Mouse (Mus musculus) spleen, embryonic (tissue): Measurements from ENCODE around the gene Thrsp.

ENCODE experiments used
- CTCF ChIA-PET: fragments of 350-600 bp; sonication (Branson Sonifier 250); formaldehyde crosslinking; loops from one replicate; lab custom pipeline; 2022; lab: Charles Lee

The Thrsp gene

GRCm38 (mm10) chr7:97419163-97419562 is 1.6 kb upstream of the Thrsp start:
- CTCF ChIA-PET = no interaction called here

DNA sequence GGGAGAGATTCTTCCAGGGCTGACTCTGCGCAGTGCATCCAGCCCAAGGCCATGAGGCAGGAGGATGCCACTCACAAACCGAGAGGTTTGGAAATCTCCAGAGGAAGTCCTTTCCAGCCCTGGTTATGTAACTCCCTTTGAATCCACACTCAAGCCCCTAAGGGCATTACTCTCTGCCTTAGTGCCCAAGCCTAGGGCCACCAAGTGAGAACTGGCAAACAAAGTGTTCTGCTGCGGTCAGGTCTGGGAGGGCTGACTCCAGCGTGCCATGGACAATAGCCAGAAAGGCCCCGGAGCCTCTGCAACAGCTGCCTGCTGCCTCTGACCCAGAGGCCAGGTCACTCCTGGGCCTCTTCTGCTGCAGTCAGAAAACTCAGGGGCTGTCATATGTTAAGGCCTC is 1.2 kb upstream of the Thrsp start:
- CTCF ChIA-PET = no interaction called here

DNA sequence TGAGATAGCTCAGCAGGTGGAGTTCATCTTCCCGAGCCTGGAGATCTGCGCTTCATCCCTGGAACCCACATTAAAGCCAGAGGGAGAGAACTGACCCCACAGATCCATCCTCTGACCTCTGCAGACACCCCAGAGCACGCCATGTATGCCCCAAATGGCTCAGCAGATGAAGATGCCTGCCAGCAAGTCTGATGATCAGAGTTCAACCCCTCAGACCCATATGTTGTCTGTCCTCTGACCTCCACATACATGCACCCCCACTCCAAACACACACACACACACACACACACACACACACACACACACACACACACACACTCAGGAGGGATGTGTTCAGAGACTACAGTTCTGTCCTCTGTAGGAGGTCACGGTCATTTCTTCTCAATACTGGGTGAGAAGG is 1.1 kb downstream of the Thrsp start:
- CTCF ChIA-PET = no interaction called here

DNA sequence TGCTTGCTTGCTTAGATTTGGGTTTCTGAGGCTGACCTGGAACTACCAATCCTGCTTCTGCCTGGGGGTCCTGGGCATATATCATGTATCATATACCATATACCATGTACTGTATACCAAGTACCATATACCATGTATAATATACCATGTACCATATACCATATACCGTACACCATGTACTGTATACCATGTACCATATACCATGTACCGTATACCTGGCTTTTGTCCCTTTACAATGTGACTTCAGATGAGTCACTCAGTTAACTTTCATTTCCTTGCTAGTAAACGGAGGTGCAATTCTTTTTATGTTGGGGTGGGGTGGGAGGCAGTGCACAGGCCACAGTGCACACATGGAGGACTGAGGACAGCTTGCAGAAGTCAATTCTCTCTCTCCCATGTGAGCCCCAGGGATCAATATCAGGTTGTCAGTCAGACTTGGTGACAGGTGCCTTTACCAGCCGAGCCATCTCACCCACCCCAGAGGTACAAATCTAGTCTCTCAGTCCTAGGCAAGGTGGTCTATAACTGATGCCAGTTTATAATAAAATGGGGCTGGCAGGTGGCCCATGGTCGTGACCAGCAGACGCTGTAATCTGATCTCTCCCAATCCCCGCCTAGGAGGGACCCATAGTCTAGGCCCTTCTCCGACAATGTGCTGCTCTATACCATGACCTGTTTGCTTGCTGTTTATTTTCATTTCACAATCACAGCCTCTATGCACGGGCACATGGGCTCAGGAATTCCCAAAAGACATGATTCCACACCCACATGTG is 2.4 kb downstream of the Thrsp start:
- CTCF ChIA-PET = no interaction called here

DNA sequence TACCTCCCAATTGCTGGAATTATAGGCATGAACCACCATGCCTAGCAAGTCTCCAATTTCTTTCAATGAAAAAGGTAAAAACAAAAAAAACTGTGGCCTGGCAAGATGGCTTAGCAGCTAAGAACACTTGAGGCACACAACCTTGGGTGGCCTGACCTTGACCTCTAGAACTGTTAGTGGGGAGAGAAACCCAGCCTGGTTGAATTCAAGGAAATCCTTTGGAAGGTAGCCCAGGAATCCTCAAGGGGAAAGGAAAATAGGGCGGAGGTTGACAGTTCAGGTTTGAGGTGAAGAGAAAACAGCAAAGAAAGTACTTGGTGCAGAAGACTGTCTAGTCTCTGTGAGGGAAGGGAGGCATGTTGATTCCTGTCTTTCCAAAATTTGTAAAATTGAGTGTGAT is 3.1 kb downstream of the Thrsp start:
- CTCF ChIA-PET = no interaction called here

- CTCF ChIA-PET = interaction anchor here (0.6 to 0.7 kb wide), 2 partner anchors 47 to 248 kb away, joined by 5 to 8 read pairs; no protein-coding TSS in a partner anchor
Measured at GRCm38 (mm10) chr7:97413981-97414380, 3.5 kb downstream of the Thrsp start.

GRCm38 (mm10) chr7:97411575-97411974 is 6.0 kb downstream of the Thrsp start:
- CTCF ChIA-PET = no interaction called here

- CTCF ChIA-PET = no interaction called here
Measured at GRCm38 (mm10) chr7:97411106-97411505, 6.4 kb downstream of the Thrsp start.

DNA sequence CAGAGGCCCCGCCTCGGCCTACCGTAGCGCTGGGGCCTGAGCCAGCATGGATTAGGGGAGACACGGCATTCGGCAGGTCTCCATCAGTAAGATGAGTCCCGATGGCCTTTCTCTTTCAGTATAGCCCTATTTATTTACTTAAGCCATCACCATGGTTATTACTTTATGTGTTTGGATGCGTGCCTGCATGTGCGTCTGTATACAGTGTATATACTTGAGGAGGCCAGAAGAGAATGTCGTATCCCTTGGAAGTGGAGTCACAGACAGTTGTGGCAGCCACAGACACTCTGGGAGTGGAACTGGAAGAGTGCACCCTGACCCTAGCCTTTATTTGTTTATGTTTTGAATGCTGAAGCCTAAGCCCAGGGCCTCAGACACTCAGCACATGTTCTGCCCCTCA is 10.4 kb downstream of the Thrsp start:
- CTCF ChIA-PET = no interaction called here

GRCm38 (mm10) chr7:97399960-97400715 is 17.4 kb downstream of the Thrsp start, which contains the start of gene Ndufc2:
Gene Ndufc2, plus strand, starts transcription at chr7:97400003.
- CTCF ChIA-PET = interaction anchor here (0.7 to 1.3 kb wide), 2 partner anchors 72 to 179 kb away, joined by 3 to 8 read pairs; partner anchors contain the start of genes Aamdc and Rsf1

GRCm38 (mm10) chr7:97398943-97399342 is 18.6 kb downstream of the Thrsp start:
- CTCF ChIA-PET = interaction anchor here (0.7 to 1.3 kb wide), 3 partner anchors 44 to 217 kb away, joined by 3 read pairs; partner anchors contain the start of genes Aamdc and Rsf1

DNA sequence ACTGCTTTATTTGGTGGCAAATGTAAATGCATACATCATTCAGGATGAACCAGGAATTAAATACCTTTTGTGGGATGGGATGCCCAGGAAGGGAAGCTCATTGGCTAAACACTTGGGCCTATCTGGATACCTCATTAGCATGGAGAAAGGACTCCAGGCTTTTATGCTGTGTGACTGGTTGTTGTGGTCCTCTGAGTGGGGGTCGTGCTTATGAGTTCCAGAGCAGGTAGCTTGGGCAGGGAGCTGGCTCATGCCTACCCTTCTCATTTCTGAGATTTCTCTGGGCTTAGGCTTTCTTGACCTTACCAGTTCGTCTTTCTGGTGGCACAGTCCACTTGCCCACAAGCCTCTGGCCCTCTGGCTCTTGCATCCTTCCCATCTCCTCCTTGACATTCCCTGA is 23.2 kb downstream of the Thrsp start:
- CTCF ChIA-PET = no interaction called here

DNA sequence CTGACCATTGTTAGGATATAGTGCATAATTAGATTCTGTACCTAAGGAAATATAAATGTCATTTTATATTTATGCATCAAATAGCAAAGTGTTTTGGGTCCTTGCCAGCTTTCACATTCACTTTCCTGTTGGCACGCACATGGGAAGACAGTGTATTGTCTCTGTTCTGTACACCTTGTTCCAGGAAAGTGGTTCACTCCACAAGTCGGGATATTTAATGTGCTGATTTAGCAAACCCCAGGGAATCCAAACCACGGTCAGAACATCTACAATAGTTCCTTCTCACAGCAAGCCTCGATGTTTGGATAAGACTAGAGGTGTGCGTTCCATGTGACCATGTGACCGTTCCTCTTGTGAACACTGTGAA is 25.5 kb downstream of the Thrsp start:
- CTCF ChIA-PET = interaction anchor here (1.3 kb wide), 1 partner anchor 30 kb away, joined by 6 read pairs; no protein-coding TSS in a partner anchor

DNA sequence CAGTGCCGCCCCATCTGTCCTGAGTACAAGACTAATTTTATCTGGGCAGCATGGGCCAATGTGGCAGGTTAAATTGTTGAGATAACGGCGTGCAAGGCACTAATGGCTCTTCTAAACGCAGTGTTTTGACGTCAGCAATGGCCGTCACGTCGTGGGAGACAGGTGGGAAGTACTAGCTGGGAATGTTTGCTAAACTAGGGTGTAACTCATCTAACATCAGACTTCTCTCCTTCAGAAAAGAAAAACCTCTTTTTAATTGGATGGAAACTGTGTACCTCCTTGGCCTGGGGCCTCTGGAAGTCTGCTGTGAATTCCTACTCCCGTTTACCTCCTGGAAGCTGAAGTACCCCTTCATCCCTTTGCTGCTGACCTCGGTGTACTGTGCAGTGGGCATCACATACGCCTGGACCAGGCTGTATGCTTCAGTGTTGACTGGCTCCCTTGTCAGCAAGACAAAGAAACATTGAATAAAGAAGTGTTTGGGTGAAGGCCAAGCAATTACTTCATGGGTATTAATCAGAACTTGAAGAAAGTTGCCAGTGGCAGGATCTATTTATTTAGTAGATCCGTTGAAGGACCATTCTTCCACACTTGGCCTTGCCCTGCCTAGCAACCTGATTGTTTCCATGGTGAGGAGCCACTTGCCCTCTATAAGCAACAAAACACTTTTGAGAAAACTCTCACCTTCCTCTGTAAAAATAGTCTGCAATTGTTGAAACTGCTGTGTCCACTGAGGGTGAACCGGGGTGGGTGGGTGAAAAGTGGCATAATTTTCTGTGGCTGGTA is 26.0 kb downstream of the Thrsp start:
- CTCF ChIA-PET = interaction anchor here (0.5 to 1.3 kb wide), 2 partner anchors 19 to 30 kb away, joined by 4 to 6 read pairs; no protein-coding TSS in a partner anchor

DNA sequence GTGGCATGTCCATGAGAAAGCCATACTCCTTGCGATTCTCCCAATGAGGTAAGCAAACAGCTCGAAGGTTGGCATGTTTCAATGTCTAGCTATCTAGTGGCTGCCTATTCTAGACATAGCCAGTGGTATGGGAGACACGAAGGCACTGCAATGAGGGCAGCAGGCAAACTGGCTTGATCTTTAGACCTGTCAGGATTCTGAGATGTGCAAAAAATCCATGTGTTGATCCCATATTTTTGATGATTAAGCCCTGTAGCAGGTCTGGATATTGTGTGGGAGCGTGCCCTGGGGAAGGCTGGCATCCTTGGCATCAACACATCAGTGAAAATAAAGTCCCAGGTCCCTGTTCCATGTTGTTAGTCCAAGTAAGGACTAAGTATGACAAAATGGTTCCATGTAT is 29.0 kb downstream of the Thrsp start:
- CTCF ChIA-PET = no interaction called here

DNA sequence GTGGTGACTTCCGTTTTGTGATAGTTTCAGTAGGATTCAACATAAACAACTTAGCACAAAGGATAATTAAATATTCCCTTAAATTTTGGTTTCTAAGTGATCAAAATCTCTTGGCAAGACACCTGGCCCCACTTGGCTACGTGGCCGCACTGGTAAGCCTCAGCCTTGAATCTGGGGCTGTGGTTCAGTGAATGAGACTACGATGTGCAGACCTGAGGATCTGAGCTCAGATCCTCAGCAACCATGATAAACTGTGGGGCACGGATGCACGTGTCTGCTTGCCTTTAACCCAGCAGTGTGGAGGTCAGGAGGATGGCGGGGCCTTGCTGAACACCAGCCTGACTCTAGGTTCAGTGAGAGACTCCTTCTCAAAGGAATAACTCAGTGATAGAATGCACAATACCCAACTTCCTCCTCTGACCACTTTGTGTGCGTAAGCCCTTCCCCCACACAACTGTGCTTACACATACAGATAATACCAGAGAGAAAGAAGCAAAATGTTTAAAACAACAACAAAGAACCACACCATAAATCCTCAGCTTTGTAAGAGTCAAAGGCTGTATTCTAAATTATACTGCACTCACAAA is 29.9 kb downstream of the Thrsp start:
- CTCF ChIA-PET = no interaction called here

DNA sequence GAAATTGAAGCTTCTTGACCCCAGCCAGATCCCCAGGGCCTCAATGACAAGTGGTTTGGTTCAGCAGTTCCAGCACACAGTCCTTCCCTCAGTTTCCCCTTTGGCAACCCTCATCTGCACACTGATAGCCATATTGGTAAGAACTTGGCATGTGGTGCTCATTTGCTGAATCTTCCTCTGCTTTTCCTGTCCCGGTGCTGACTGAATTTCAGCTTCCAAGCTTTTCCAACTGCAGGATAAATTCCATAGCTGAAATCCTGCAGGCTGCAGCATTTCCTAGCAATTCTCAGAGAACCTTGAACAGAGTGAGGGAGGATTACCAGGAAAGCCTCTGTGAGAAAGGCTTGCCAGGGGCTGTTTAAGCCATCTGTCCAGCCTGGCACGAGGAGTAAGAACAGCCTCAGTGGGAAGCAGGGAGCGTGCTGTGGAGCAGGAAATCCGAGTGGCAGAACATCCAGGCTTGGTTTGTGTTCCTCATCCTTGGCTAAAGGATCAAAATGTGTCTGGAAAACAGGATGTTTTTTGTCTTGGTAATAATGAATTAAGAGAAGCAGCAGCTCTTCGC is 30.6 kb downstream of the Thrsp start:
- CTCF ChIA-PET = no interaction called here

DNA sequence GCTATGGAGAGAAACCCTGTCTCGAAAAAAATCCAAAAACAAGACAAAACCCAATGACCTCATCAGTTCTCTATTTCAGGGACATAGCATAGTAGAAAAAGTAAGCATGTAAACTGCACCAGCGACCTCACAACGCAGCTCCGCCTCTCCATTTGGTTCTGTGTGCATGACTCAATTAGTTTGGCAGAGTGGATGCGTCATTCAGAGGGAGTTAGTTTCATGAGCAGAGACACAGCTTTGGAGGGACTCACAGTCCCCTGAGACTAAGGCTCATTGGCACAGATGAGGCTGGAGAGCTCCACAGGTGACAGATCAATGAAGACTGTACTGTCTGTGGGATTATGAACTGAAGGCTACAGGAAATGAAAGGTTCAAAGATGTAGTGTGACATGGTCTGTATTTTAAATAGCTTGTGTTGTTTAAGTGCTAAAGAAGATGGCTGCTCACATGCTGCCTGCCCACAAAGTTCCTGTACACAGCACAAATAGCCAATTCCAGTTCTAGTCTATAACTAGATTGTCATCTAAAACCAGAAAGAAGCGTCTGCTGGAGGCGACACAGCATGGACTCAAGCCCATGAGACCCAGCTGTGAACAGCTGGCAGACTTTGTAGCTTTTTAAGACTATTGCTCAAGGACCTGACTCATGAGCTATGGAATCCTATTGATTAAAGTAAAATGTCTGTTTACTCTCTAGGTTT is 31.3 kb downstream of the Thrsp start:
- CTCF ChIA-PET = no interaction called here

- CTCF ChIA-PET = no interaction called here
Measured at GRCm38 (mm10) chr7:97383496-97384132, 33.9 kb downstream of the Thrsp start.

DNA sequence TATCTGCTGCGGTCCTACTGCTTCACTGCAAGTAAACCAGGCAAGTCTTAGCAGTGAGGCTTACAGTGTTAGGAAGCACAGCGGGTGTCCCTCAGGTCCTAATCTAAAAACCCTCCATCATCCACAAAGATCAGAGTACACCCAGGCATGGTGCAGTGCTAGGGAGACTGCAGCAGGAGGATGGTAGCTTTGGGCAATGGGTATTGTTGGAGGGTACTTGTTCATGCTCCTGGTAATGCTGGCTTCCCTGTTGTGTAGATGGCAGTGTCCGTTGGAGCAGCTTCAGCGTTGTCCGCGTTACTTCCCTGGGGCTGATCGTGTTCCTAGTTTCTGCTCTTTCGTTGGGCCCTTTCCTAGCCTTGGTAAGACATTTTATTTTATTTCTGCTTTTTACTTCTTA is 34.9 kb downstream of the Thrsp start:
- CTCF ChIA-PET = interaction anchor here (0.6 to 0.9 kb wide), 2 partner anchors 10 to 419 kb away, joined by 3 read pairs; no protein-coding TSS in a partner anchor
